Mouse (Mus musculus) embryonic fibroblast, embryonic 13.5 days (primary cell): Measurements from ENCODE around the gene Smad5.

Experiments
- CTCF ChIP-seq: IDR thresholded peaks from 2 replicates; pipeline ENCODE4 v1.5.1; 2011; ENCODE audit warnings: mild to moderate bottlenecking, control low read depth, low read length, moderate library complexity, borderline replicate concordance; ENCODE audit not compliant: insufficient read depth
- POLR2A ChIP-seq: IDR thresholded peaks from 2 replicates; pipeline ENCODE4 v1.6.1; 2011; ENCODE audit warnings: low read depth, mild to moderate bottlenecking, control low read depth, low read length, moderate library complexity

- no peak for TF ChIP-seq CTCF
- TF ChIP-seq POLR2A: no peak
These were observed 36.7 kb downstream of the Smad5 start for GRCm38 (mm10) chr13:56739556-56739955.
